In the genomic region with DNA sequence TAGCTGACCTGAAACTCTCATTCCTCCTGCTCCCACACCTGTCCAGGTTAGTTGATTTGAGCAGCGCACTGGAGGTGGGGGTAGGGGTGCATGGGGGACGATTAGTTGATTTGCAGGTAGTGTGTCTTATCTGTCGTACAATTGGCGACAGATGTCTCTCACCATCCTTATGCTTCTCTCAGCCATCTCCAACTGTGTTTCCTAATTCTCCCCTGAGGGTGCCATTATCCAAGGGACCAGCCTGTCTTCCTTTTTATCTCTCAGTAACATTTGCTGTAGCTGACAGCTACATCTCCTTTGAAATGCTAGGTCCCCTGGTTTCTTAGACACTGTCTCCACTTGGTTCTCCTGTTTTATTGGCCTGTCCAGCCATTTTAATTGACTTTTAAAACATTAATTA, we compare ENCODE assay signal across 20 mouse cellular contexts. TPM values are rescaled to one million over a fixed set of nuclear protein-coding genes. Genes with fewer than 3 reads are reported as not detected.
A peak's percentile ranks its signal among the peaks of the same experiment; 100 is the strongest.
DNase-seq lines count a peak whose midpoint lies in the region; ATAC-seq and TF ChIP-seq lines count a peak whose summit lies in the region.
"Had no signal": no experiment of that assay in that cellular context is flagged by ENCODE, and none has a peak within 500 bp of the region (broad histone marks: within the 10 kb centered on the region; RNA-seq: fewer than 3 reads in every experiment).

No protein-coding gene starts in this region.

- no peak overlapping the region for H3K9ac ChIP-seq in MEL (ENCODE audit: control insufficient read depth, low read depth, low read length, poor library complexity, severe bottlenecking)
- 0 out of 2 replicates have a peak overlapping the region, but pooled peaks have one; percentile 13 for H3K9ac ChIP-seq in liver, embryonic 16.5 days (ENCODE audit: low read depth, low read length)
- H3K9ac ChIP-seq in midbrain, embryonic 16.5 days (ENCODE audit: low read depth, low read length), result no peak overlapping the region
- H3K9ac ChIP-seq: heart, embryonic 15.5 days; limb, embryonic 15.5 days had no signal

- 66% methylated on average over 4 of the region's 4 CpGs for WGBS in bone marrow, adult 2 months
- WGBS in liver, embryonic 16.5 days (ENCODE audit: insufficient replicate concordance), result 27% methylated on average over 4 of the region's 4 CpGs
- 70% methylated on average over 4 of the region's 4 CpGs for WGBS in midbrain, embryonic 16.5 days
- WGBS in kidney, adult 2 months, result 96% methylated on average over 4 of the region's 4 CpGs

- H3K27me3 ChIP-seq in MEL (ENCODE audit: control insufficient read depth in 1 of 2, insufficient read depth in 2 of 2, low read length in 2 of 2), result no peaks in the 10 kb centered on the region
- H3K27me3 ChIP-seq in liver, embryonic 16.5 days (ENCODE audit: control insufficient read depth, insufficient read depth, low read depth, low read length), result no peaks in the 10 kb centered on the region
- no peaks in the 10 kb centered on the region for H3K27me3 ChIP-seq in midbrain, embryonic 16.5 days (ENCODE audit: control insufficient read depth, insufficient read depth, low read depth, low read length)
- H3K27me3 ChIP-seq in kidney, adult 2 months (replicated peaks; ENCODE audit: control insufficient read depth, insufficient read depth, low read length), result no peaks in the 10 kb centered on the region
- H3K27me3 ChIP-seq: heart, embryonic 15.5 days; limb, embryonic 15.5 days had no signal

- H3K4me3 ChIP-seq in MEL (ENCODE audit: control insufficient read depth in 1 of 2, insufficient read depth in 1 of 2, low read depth in 2 of 2, low read length in 2 of 2), result no peak overlapping the region
- H3K4me3 ChIP-seq in bone marrow, adult 2 months (replicated peaks; ENCODE audit: control insufficient read depth, low read depth, low read length), result no peak overlapping the region
- H3K4me3 ChIP-seq in liver, embryonic 16.5 days (ENCODE audit: low read depth, low read length), result no peak overlapping the region
- H3K4me3 ChIP-seq in midbrain, embryonic 16.5 days (ENCODE audit: low read depth, low read length), result no peak overlapping the region
- H3K4me3 ChIP-seq in kidney, adult 2 months (ENCODE audit: insufficient read depth, low read depth, low read length), result no peak overlapping the region
- H3K4me3 ChIP-seq: gastrocnemius, adult 2 months; heart, embryonic 15.5 days; limb, embryonic 15.5 days had no signal

- no peak overlapping the region for H3K27ac ChIP-seq in MEL (ENCODE audit: control insufficient read depth, low read depth, low read length)
- H3K27ac ChIP-seq in bone marrow, adult 2 months (ENCODE audit: control insufficient read depth, insufficient read depth, low read depth, low read length, poor library complexity), result peak overlapping the region; percentile 4; the same call in 1 of the 2 replicates
- H3K27ac ChIP-seq in liver, embryonic 16.5 days (ENCODE audit: low read length), result peak overlapping the region; percentile 71
- no peak overlapping the region for H3K27ac ChIP-seq in midbrain, embryonic 16.5 days (ENCODE audit: low read length)
- H3K27ac ChIP-seq in kidney, adult 2 months (ENCODE audit: insufficient read depth, low read depth, low read length), result no peak overlapping the region
- H3K27ac ChIP-seq: gastrocnemius, adult 2 months; heart, embryonic 15.5 days; kidney, postnatal 0 days; limb, embryonic 15.5 days had no signal

- H3K9me3 ChIP-seq in MEL (replicated peaks; ENCODE audit: insufficient read depth, low read length), result no peaks in the 10 kb centered on the region
- no peaks in the 10 kb centered on the region for H3K9me3 ChIP-seq in liver, embryonic 16.5 days (replicated peaks; ENCODE audit: control insufficient read depth, low read length)
- H3K9me3 ChIP-seq in midbrain, embryonic 16.5 days (replicated peaks; ENCODE audit: control insufficient read depth, low read length, poor library complexity, severe bottlenecking), result no peaks in the 10 kb centered on the region
- H3K9me3 ChIP-seq: heart, embryonic 15.5 days; limb, embryonic 15.5 days had no signal

- peak overlapping the region; percentile 41 for H3K4me2 ChIP-seq in liver, embryonic 16.5 days (ENCODE audit: low read depth, low read length)
- no peak overlapping the region for H3K4me2 ChIP-seq in midbrain, embryonic 16.5 days (ENCODE audit: low read length)
- H3K4me2 ChIP-seq: heart, embryonic 15.5 days; limb, embryonic 15.5 days had no signal

- ATAC-seq in erythroid progenitor cell, adult 5-6 weeks (replicated peaks; ENCODE audit: low FRiP score, poor library complexity, severe bottlenecking), result peak; percentile 89
- peak; percentile 87 for ATAC-seq in liver, embryonic 16.5 days (ENCODE audit: low read depth)
- ATAC-seq in midbrain, embryonic 16.5 days, result no peak
- ATAC-seq: activated CD4-positive, CD25-positive, alpha-beta regulatory T cell, adult 4 months; hindbrain, embryonic 16.5 days; intestine, embryonic 16.5 days had no signal

- no peak for TF ChIP-seq POLR2A in MEL (IDR thresholded peaks at IDR 0.05; ENCODE audit: control insufficient read depth in 1 of 2, insufficient read depth in 1 of 2, low read depth in 1 of 2, low read length in 2 of 2, poor library complexity in 1 of 2)
- TF ChIP-seq POLR2A in bone marrow, adult 2 months (IDR thresholded peaks at IDR 0.05; ENCODE audit: borderline replicate concordance, control insufficient read depth, low read depth, low read length), result no peak
- TF ChIP-seq POLR2A in kidney, adult 2 months (IDR thresholded peaks at IDR 0.05; ENCODE audit: low read depth, low read length), result no peak

- no peak for TF ChIP-seq RAD21 in MEL (IDR thresholded peaks at IDR 0.05; ENCODE audit: low read depth, low read length)

- peak; percentile 71 for DNase-seq in MEL (ENCODE audit: low read depth, low spot score)
- no peak for DNase-seq in frontal cortex, adult 2 months (ENCODE audit: extremely low spot score in 1 of 2, low spot score in 1 of 2)
- DNase-seq in kidney, adult 2 months, result no peak
- DNase-seq: adrenal gland, postnatal 10 days; cerebellum, adult 18-20 months; gastrocnemius, adult 2 months; heart, adult 18-20 months; lung, postnatal 14 days; thymus, adult 18-20 months; thymus, postnatal 4 days had no signal

- H3K36me3 ChIP-seq in MEL (ENCODE audit: control insufficient read depth in 1 of 2, insufficient read depth in 2 of 2, low read length in 2 of 2), result peaks cover 0 to 9% of the 10 kb centered on the region in 2 experiments; a peak in 2 of 4 replicates
- H3K36me3 ChIP-seq in liver, embryonic 16.5 days (ENCODE audit: control insufficient read depth, insufficient read depth), result no peaks in the 10 kb centered on the region
- no peaks in the 10 kb centered on the region for H3K36me3 ChIP-seq in midbrain, embryonic 16.5 days (ENCODE audit: control insufficient read depth, insufficient read depth, low read length)
- H3K36me3 ChIP-seq in kidney, adult 2 months (ENCODE audit: control insufficient read depth, insufficient read depth, low read length), result no peaks in the 10 kb centered on the region
- H3K36me3 ChIP-seq: heart, embryonic 15.5 days; limb, embryonic 15.5 days had no signal

- H3K4me1 ChIP-seq in MEL (ENCODE audit: control insufficient read depth in 1 of 2, insufficient read depth in 2 of 2, low read length in 2 of 2), result peaks cover 5 to 19% of the 10 kb centered on the region in 2 experiments
- no peaks in the 10 kb centered on the region; the same call in 1 of the 2 replicates for H3K4me1 ChIP-seq in bone marrow, adult 2 months (ENCODE audit: control insufficient read depth, insufficient read depth, low read length)
- peaks cover 27% of the 10 kb centered on the region for H3K4me1 ChIP-seq in liver, embryonic 16.5 days (ENCODE audit: control insufficient read depth, low read depth, low read length)
- no peaks in the 10 kb centered on the region for H3K4me1 ChIP-seq in midbrain, embryonic 16.5 days (ENCODE audit: control insufficient read depth, insufficient read depth, low read length)
- peaks cover 4% of the 10 kb centered on the region for H3K4me1 ChIP-seq in kidney, adult 2 months (ENCODE audit: control insufficient read depth, insufficient read depth, low read length)
- H3K4me1 ChIP-seq: limb, embryonic 15.5 days had no signal

- TF ChIP-seq CTCF in MEL (IDR thresholded peaks at IDR 0.05 in 2 of 3, conservative IDR thresholded peaks at IDR 0.05 in 1 of 3; ENCODE audit: control insufficient read depth in 1 of 3, insufficient read depth in 1 of 3, low read depth in 2 of 3, low read length in 3 of 3, poor library complexity in 1 of 3, severe bottlenecking in 1 of 3), result no peak
- no peak for TF ChIP-seq CTCF in bone marrow, adult 2 months (IDR thresholded peaks at IDR 0.05; ENCODE audit: control insufficient read depth, insufficient read depth, low read length)
- no peak for TF ChIP-seq CTCF in kidney, adult 2 months (conservative IDR thresholded peaks at IDR 0.05; ENCODE audit: insufficient read depth, insufficient read length, low read depth, low read length)

- peak; percentile 65 to 82 for TF ChIP-seq EP300 in MEL (IDR thresholded peaks at IDR 0.05; ENCODE audit: low read depth in 1 of 2, low read length in 2 of 2)

- no peaks in the 10 kb centered on the region for H3K79me2 ChIP-seq in MEL (ENCODE audit: control insufficient read depth, insufficient read depth, low read length, poor library complexity)

TF ChIP-seq in MEL, 35 proteins besides CTCF, POLR2A, EP300 and RAD21:
- TF ChIP-seq NRF1 (IDR thresholded peaks at IDR 0.05; ENCODE audit: insufficient read depth, low read depth, low read length, poor library complexity, severe bottlenecking) (no peak), TAL1 (IDR thresholded peaks at IDR 0.05; ENCODE audit: low read length) (peak; percentile 92), GATA1 (IDR thresholded peaks at IDR 0.05; ENCODE audit: low read depth, low read length) (peak; percentile 77), TCF12 (IDR thresholded peaks at IDR 0.05; ENCODE audit: low read depth, low read length) (peak; percentile 82), ETS1 (IDR thresholded peaks at IDR 0.05; ENCODE audit: low read depth, low read length) (0 out of 2 replicates have a peak, but pooled peaks have one; percentile 19)

RNA-seq across cellular contexts. Expression of gene Prdm10, which starts 8.2 kb away (rescaled TPM):
- 3.4 and 4.9 TPM in 2 replicates for total RNA-seq in MEL (2012; rRNA removed)
- 1 to 10 TPM in 1 of 2 experiments, not detected in 1; 8.7 TPM for polyA plus RNA-seq in MEL (2012; ENCODE audit: insufficient read depth in 1 of 2, insufficient read length in 2 of 2, low read depth in 1 of 2, low replicate concordance in 2 of 2, missing spikeins in 1 of 2)
- 5.0 and 9.6 TPM in 2 replicates for polyA plus RNA-seq in bone marrow, adult 2 months (2011; ENCODE audit: insufficient read depth, insufficient read length, low replicate concordance, missing spikeins)
- 25.6 and 25.9 TPM in 2 replicates for total RNA-seq in erythroid progenitor cell, adult 5-6 weeks (2015; ENCODE audit: low replicate concordance)
- total RNA-seq in erythroid progenitor cell, adult 5-6 weeks (2017; ENCODE audit: low replicate concordance), result 30.8 and 32.2 TPM in 2 replicates
- polyA plus RNA-seq in liver, embryonic 16.5 days (2015; fragmentation: Nextera tagmentation; extraction: Ambion mirVana), result 2.9 and 3.1 TPM in 2 replicates
- polyA plus RNA-seq in midbrain, embryonic 16.5 days (2015; fragmentation: Nextera tagmentation; extraction: Ambion mirVana), result 9.4 and 9.6 TPM in 2 replicates
- 20.5 and 21.2 TPM in 2 replicates for polyA plus RNA-seq in frontal cortex, adult 2 months (2012; rRNA removed)
- polyA plus RNA-seq in kidney, adult 2 months (2012; rRNA removed), result 4.1 and 4.9 TPM in 2 replicates

Comparison
In these comparisons a context has a peak if more than half of its experiments do, and no peak if none do; other contexts are left out.
1. H3K27ac ChIP-seq: peak in bone marrow, adult 2 months (single experiment) and liver, embryonic 16.5 days (single experiment); none in MEL (single experiment), midbrain, embryonic 16.5 days (single experiment) and kidney, adult 2 months (single experiment).